Mouse (Mus musculus) embryonic facial prominence, embryonic 11.5 days (tissue): Measurements from ENCODE around the gene Gm11492. TPM values are rescaled to one million over a fixed set of nuclear protein-coding genes. Genes with fewer than 3 reads are reported as not detected.

ENCODE experiments used
- ATAC-seq: fragments of 200-750 bp; cut with Nextera tagmentation; replicated peaks from 2 replicates; pipeline ENCODE4 v1.8.0; 2017; ENCODE audit warnings: low read depth; ENCODE audit not compliant: insufficient number of reproducible peaks, low FRiP score, low TSS enrichment
- DNase-seq: peaks from one replicate; pipeline ENCODE4 v3.0.0-alpha.2; 2015; ENCODE audit warnings: low spot score
- H3K27ac ChIP-seq: fragments of 300-500 bp; sonication (generic); replicated peaks from 2 replicates; pipeline ENCODE4 v1.5.1; 2014; ENCODE audit warnings: mild to moderate bottlenecking, low read depth, low read length, control low read depth
- H3K27me3 ChIP-seq: fragments of 300-500 bp; sonication (generic); 2 replicates; pipeline ENCODE4 v1.6.1; 2014; ENCODE audit warnings: mild to moderate bottlenecking, low read length, moderate library complexity, mixed read lengths; ENCODE audit not compliant: control insufficient read depth, insufficient read depth
- H3K36me3 ChIP-seq: fragments of 300-500 bp; sonication (generic); replicated peaks from 2 replicates; pipeline ENCODE4 v1.6.1; 2014; ENCODE audit warnings: low read depth, mild to moderate bottlenecking, low read length, moderate library complexity, mixed read lengths; ENCODE audit not compliant: control insufficient read depth, insufficient read depth
- H3K4me1 ChIP-seq: fragments of 300-500 bp; sonication (generic); 2 replicates; pipeline ENCODE4 v1.6.1; 2014; ENCODE audit warnings: low read length, mixed read lengths; ENCODE audit not compliant: control insufficient read depth, insufficient read depth
- H3K4me2 ChIP-seq: fragments of 300-500 bp; sonication (generic); 2 replicates; pipeline ENCODE4 v1.6.1; 2014; ENCODE audit warnings: low read depth, mild to moderate bottlenecking, control low read depth, low read length, moderate library complexity
- H3K4me3 ChIP-seq: fragments of 300-500 bp; sonication (generic); 2 replicates; pipeline ENCODE4 v1.5.1; 2014; ENCODE audit warnings: low read depth, low read length, control low read depth
- H3K9ac ChIP-seq: fragments of 300-500 bp; sonication (generic); replicated peaks from 2 replicates; pipeline ENCODE4 v1.6.1; 2014; ENCODE audit warnings: mild to moderate bottlenecking, control low read depth, low read length
- H3K9me3 ChIP-seq: fragments of 300-500 bp; sonication (generic); replicated peaks from 2 replicates; pipeline ENCODE4 v1.6.1; 2016; ENCODE audit warnings: mild to moderate bottlenecking, low read length, inconsistent platforms, mixed read lengths; ENCODE audit not compliant: control insufficient read depth
- WGBS: fragments of 180-500 bp; shearing (Covaris S2); extraction: QIAGEN DNeasy Blood & Tissue Kit; methylation state at CpG from one replicate; pipeline ENCODE4 v1.1.7; 2014; 5-methylcytosine and 5-hydroxymethylcytosine counted together
- polyA plus RNA-seq: library from polyadenylated mRNA; unstranded; fragments of >200 nt; fragmentation: Nextera tagmentation; extraction: Ambion mirVana; gene quantifications from 2 replicates; pipeline ENCODE4 v1.2.1, GENCODE M21; 2014

Gm11492 gene
- polyA plus RNA-seq, 1 experiment from 2014 or later: not detected

- peaks cover 6% of the 10 kb centered on the region for H3K4me1 ChIP-seq
- no peaks in the 10 kb centered on the region for H3K9me3 ChIP-seq
- DNase-seq (no peak), ATAC-seq (no peak)
- H3K36me3 ChIP-seq: peaks cover 18% of the 10 kb centered on the region
- H3K9ac ChIP-seq: 0 out of 2 replicates have a peak overlapping the region, but pooled peaks have one; percentile 96
- H3K27me3 ChIP-seq: no peaks in the 10 kb centered on the region
- H3K4me3 ChIP-seq: peak overlapping the region; percentile 78; the same call in 1 of the 2 replicates
- no peak overlapping the region for H3K4me2 ChIP-seq
- no peak overlapping the region for H3K27ac ChIP-seq
These were observed 30.6 kb downstream of the Gm11492 start for GRCm38 (mm10) chr11:87597061-87597460.

- 90% methylated on average over 13 of the region's 13 CpGs for WGBS
- Histone ChIP-seq H3K36me3 (peaks cover 28% of the 10 kb centered on the region), H3K9me3 (no peaks in the 10 kb centered on the region), H3K4me1 (peaks cover 6% of the 10 kb centered on the region), H3K4me2 (no peak overlapping the region), H3K4me3 (no peak overlapping the region), H3K9ac (no peak overlapping the region), H3K27ac (no peak overlapping the region), H3K27me3 (no peaks in the 10 kb centered on the region)
- no peak for DNase-seq
- no peak for ATAC-seq
These were observed 33.1 kb downstream of the Gm11492 start for GRCm38 (mm10) chr11:87599395-87600089.

GRCm38 (mm10) chr11:87600322-87600853 lies 33.9 kb downstream of the Gm11492 start:
- Histone ChIP-seq H3K4me3 (no peak overlapping the region), H3K9ac (no peak overlapping the region), H3K27ac (no peak overlapping the region), H3K4me2 (no peak overlapping the region), H3K9me3 (no peaks in the 10 kb centered on the region), H3K27me3 (no peaks in the 10 kb centered on the region), H3K4me1 (peaks cover 6% of the 10 kb centered on the region; the same call in 1 of the 2 replicates), H3K36me3 (peaks cover 30% of the 10 kb centered on the region)
- no peak for ATAC-seq
- no peak for DNase-seq
- WGBS: 95% methylated on average over 10 of the region's 10 CpGs

GRCm38 (mm10) chr11:87602234-87602633 lies 35.8 kb downstream of the Gm11492 start:
- Histone ChIP-seq H3K4me1 (no peaks in the 10 kb centered on the region), H3K4me3 (no peak overlapping the region), H3K27ac (no peak overlapping the region), H3K36me3 (peaks cover 30% of the 10 kb centered on the region), H3K27me3 (no peaks in the 10 kb centered on the region), H3K9ac (no peak overlapping the region), H3K4me2 (no peak overlapping the region), H3K9me3 (no peaks in the 10 kb centered on the region)
- DNase-seq (no peak), ATAC-seq (no peak)
- WGBS: 91% methylated on average over 9 of the region's 9 CpGs

GRCm38 (mm10) chr11:87603571-87603970 lies 37.1 kb downstream of the Gm11492 start:
- H3K9ac ChIP-seq: no peak overlapping the region
- H3K27me3 ChIP-seq: no peaks in the 10 kb centered on the region
- no peaks in the 10 kb centered on the region for H3K9me3 ChIP-seq
- H3K4me2 ChIP-seq: no peak overlapping the region
- DNase-seq (no peak), ATAC-seq (no peak)
- no peak overlapping the region for H3K27ac ChIP-seq
- 96% methylated on average over 2 of the region's 2 CpGs for WGBS
- H3K36me3 ChIP-seq: peaks cover 28% of the 10 kb centered on the region
- H3K4me1 ChIP-seq: no peaks in the 10 kb centered on the region
- no peak overlapping the region for H3K4me3 ChIP-seq

GRCm38 (mm10) chr11:87609264-87609663 lies 42.8 kb downstream of the Gm11492 start:
- no peak overlapping the region for H3K27ac ChIP-seq

GRCm38 (mm10) chr11:87611547-87611946 lies 45.1 kb downstream of the Gm11492 start:
- peaks cover 33% of the 10 kb centered on the region for H3K36me3 ChIP-seq

More at GRCm38 (mm10) chr11:87609264-87609663, 42.8 kb downstream of the Gm11492 start:
- H3K4me2 ChIP-seq: no peak overlapping the region
- no peaks in the 10 kb centered on the region for H3K4me1 ChIP-seq
- ATAC-seq (no peak), DNase-seq (no peak)
- no peaks in the 10 kb centered on the region for H3K9me3 ChIP-seq
- no peaks in the 10 kb centered on the region for H3K27me3 ChIP-seq
- H3K4me3 ChIP-seq: no peak overlapping the region
- peaks cover 27% of the 10 kb centered on the region for H3K36me3 ChIP-seq
- no peak overlapping the region for H3K9ac ChIP-seq
- 89% methylated on average over 7 of the region's 7 CpGs for WGBS

GRCm38 (mm10) chr11:87613972-87614371 lies 47.5 kb downstream of the Gm11492 start:
- H3K4me2 ChIP-seq: no peak overlapping the region
- no peak overlapping the region for H3K27ac ChIP-seq
- H3K27me3 ChIP-seq: no peaks in the 10 kb centered on the region
- no peaks in the 10 kb centered on the region for H3K4me1 ChIP-seq
- H3K9ac ChIP-seq: no peak overlapping the region
- H3K4me3 ChIP-seq: no peak overlapping the region
- no peak for ATAC-seq
- H3K36me3 ChIP-seq: peaks cover 47% of the 10 kb centered on the region
- no peak for DNase-seq
- WGBS: 90% methylated on average over 7 of the region's 7 CpGs
- no peaks in the 10 kb centered on the region for H3K9me3 ChIP-seq

More at GRCm38 (mm10) chr11:87611547-87611946, 45.1 kb downstream of the Gm11492 start:
- 94% methylated on average over 9 of the region's 9 CpGs for WGBS
- no peak overlapping the region for H3K27ac ChIP-seq
- H3K4me3 ChIP-seq: no peak overlapping the region
- no peaks in the 10 kb centered on the region for H3K4me1 ChIP-seq
- H3K9me3 ChIP-seq: no peaks in the 10 kb centered on the region
- H3K27me3 ChIP-seq: no peaks in the 10 kb centered on the region
- DNase-seq (no peak), ATAC-seq (no peak)
- H3K9ac ChIP-seq: no peak overlapping the region
- H3K4me2 ChIP-seq: no peak overlapping the region
